Mouse (Mus musculus) urinary bladder, postnatal 36 days (tissue): ENCODE data around the gene Spag4.
A peak's percentile ranks its signal among the peaks of the same experiment; 100 is the strongest.
"Not testable (repeated sequence)": the region's sequence is repeated elsewhere in the genome, so short reads cannot be mapped to it uniquely, and the experiment has no call there.

Source experiments
- DNase-seq, 2 experiments: peaks; one replicate each; pipeline ENCODE4 v3.0.0; 2022; ENCODE audit warnings: low spot score in 2 of 2, mixed read lengths in 1 of 2

The Spag4 gene

DNA sequence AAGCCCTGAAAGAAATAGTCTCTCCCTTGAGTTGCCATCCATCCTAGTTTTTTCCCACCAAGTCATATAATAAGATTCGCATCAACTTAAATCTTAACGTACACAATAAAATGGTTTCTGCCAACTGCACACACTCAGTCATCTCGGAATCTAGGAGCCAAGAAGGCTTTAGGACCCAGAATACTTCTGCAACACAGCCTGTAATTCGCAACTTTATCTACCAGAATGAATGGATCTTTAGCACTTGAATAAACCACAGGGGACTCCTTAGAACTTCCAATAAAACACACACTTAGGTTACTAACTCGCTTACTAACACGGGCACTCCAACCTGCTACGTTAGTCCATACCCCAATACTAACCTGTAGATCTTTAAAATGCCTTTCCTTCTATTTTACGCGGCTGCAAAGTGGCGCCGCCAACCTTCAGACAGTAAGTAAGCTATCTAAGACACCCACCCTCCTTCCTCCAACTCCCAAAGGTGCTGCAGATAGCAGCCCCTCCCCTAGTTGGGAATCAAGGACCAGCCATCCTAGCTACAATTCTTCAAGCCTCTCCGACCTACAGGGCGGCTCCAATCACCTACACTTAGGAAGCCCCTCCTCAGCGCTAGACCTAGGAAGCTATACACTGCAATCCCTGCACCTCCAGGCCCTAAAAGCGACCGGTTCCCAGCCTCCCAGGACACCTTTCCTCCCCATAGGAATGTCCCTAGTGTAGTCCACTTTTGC is 45.8 kb downstream of the Spag4 start:
- DNase-seq: no peak

DNA sequence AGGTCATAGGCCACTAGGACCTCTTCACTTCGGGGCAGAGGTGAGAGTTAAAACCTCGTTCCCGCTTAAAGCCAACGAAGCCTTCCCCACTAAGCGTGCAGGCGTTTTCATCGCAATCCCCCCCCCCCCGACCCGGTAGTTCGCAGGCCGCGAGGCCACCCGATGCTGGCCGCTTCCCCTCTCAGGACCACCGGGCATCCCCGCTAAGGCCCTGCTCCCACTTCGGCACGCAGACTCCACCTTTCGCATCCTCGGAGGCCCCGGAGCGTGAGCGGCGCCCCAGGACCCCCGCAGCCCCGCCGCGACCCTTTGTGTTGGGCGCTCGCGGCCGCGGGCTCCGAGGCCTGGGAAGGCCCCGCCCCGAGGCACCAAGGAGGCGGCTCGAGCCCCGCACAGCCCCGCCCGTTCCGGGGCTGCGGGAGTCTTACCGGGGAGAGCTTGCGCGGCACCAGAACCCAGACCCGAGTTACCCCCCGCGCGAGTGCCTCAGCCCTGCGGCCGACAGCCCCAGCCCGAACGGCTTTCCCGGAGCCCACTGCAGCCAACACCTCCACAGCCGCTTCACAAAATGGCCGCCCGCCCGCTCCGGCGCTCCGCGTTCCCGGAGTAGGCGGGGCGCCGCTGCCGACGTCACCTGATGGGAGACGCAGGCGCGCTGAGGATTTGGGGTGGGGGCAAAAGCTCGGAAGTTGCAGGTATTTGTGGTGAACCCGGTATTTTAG is 46.5 kb downstream of the Spag4 start, which contains the start of the genes Cpne1 and Rbm12:
Cpne1 (minus strand) TSS at position 608 of the 722 bp plus-strand sequence.
Rbm12 (minus strand) TSS at position 621 of the 722 bp plus-strand sequence.
- DNase-seq: peak; percentile 89 to 91

DNA sequence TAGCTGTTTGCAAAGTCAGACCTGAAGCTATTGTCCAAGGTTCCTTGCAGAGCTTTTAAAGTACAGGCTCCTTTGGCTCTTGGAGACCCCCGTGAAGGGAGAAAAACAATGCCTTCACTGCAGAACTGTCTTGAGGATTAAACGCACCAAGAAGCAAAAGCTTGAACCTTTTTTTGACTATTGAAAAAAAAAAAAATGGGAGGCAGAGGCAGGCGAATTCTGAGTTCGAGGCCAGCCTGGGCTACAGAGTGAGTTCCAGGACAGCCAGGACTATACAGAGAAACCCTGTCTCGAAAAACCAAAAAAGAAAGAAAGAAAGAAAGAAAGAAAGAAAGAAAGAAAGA is 47.1 kb downstream of the Spag4 start:
- DNase-seq: not testable (repeated sequence)

DNA sequence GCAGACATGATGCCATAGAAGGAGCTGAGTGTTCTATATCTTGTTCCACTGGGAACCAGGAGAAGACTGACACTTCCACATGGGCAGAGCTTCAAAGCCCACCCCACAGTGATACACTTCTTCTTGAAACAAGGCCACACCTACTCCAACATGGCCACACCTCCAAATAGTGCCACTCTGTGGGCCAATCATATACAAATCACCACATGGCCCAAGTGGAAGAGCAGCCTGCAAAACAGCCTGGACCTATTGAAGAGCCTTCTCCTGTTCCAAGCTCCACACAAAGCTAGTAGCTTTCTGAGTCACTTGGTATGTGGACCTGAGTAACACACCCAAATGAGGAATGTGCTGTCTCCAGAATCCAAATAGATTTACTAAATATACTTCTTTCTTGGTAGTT is 54.6 kb downstream of the Spag4 start:
- DNase-seq: no peak
